Mouse (Mus musculus): ENCODE data around the gene 1110065P20Rik. TPM values are rescaled to one million over a fixed set of nuclear protein-coding genes. Genes with fewer than 3 reads are reported as not detected.

The 1110065P20Rik gene
- 12.1 and 15.3 TPM in 2 replicates for polyA plus RNA-seq (2015; fragmentation: Nextera tagmentation; extraction: Ambion mirVana)

- Histone ChIP-seq H3K4me1 (replicated peaks) (peaks cover 46% of the 10 kb centered on the region), H3K4me3 (replicated peaks) (peak within 1 kb of the TSS; percentile 97), H3K4me2 (peak within 1 kb of the TSS; percentile 96), H3K9me3 (replicated peaks) (no peaks in the 10 kb centered on the region), H3K9ac (peak within 1 kb of the TSS; percentile 92), H3K27me3 (no peaks in the 10 kb centered on the region), H3K27ac (peak within 1 kb of the TSS; percentile 82), H3K36me3 (peaks cover 41% of the 10 kb centered on the region)
- DNase-seq (peak; percentile 62), ATAC-seq (ENCODE audit: low read depth) (peak; percentile 59)
- WGBS (ENCODE audit: insufficient replicate concordance): under 1% methylated on average over 75 of the region's 75 CpGs
These were observed at the start of gene 1110065P20Rik for GRCm38 (mm10) chr4:124850933-124851658. Gene 1110065P20Rik, minus strand, starts transcription at chr4:124851196.

- no peak overlapping the region for H3K27ac ChIP-seq
- no peaks in the 10 kb centered on the region for H3K36me3 ChIP-seq
- 28% methylated on average over 5 of the region's 5 CpGs for WGBS (ENCODE audit: insufficient replicate concordance)
- H3K9me3 ChIP-seq (replicated peaks): no peaks in the 10 kb centered on the region
- H3K4me1 ChIP-seq (replicated peaks): peaks cover 12% of the 10 kb centered on the region
- H3K4me3 ChIP-seq (replicated peaks): no peak overlapping the region
- ATAC-seq (ENCODE audit: low read depth) (peak; percentile 59), DNase-seq (no peak)
- peak overlapping the region; percentile 21; the same call in 1 of the 2 replicates for H3K4me2 ChIP-seq
- H3K27me3 ChIP-seq: peaks cover 67% of the 10 kb centered on the region
- no peak overlapping the region for H3K9ac ChIP-seq
These were observed 48.9 kb upstream of the 1110065P20Rik start for GRCm38 (mm10) chr4:124899906-124900305.

- no peak overlapping the region for H3K4me3 ChIP-seq (replicated peaks)
- no peak overlapping the region for H3K4me2 ChIP-seq
- 64% methylated on average over 10 of the region's 10 CpGs for WGBS (ENCODE audit: insufficient replicate concordance)
- peaks cover 15% of the 10 kb centered on the region for H3K4me1 ChIP-seq (replicated peaks)
- ATAC-seq (ENCODE audit: low read depth) (no peak), DNase-seq (no peak)
- no peaks in the 10 kb centered on the region for H3K36me3 ChIP-seq
- H3K9me3 ChIP-seq (replicated peaks): no peaks in the 10 kb centered on the region
- peaks cover 72% of the 10 kb centered on the region for H3K27me3 ChIP-seq
- H3K9ac ChIP-seq: no peak overlapping the region
- H3K27ac ChIP-seq: no peak overlapping the region
These were observed 47.4 kb upstream of the 1110065P20Rik start for GRCm38 (mm10) chr4:124898428-124898827.

GRCm38 (mm10) chr4:124894508-124895428, 43.8 kb upstream of the 1110065P20Rik start:
- Histone ChIP-seq H3K27ac (no peak overlapping the region), H3K36me3 (no peaks in the 10 kb centered on the region), H3K9ac (no peak overlapping the region), H3K4me2 (peak overlapping the region; percentile 52), H3K9me3 (replicated peaks) (no peaks in the 10 kb centered on the region), H3K4me1 (replicated peaks) (peaks cover 12% of the 10 kb centered on the region), H3K4me3 (replicated peaks) (peak overlapping the region; percentile 43), H3K27me3 (peaks cover 86% of the 10 kb centered on the region)
- DNase-seq (no peak), ATAC-seq (ENCODE audit: low read depth) (no peak)
- WGBS (ENCODE audit: insufficient replicate concordance): 3% methylated on average over 83 of the region's 83 CpGs

- Histone ChIP-seq H3K27me3 (peaks cover 85% of the 10 kb centered on the region), H3K4me2 (no peak overlapping the region), H3K9me3 (replicated peaks) (no peaks in the 10 kb centered on the region), H3K27ac (no peak overlapping the region), H3K4me1 (replicated peaks) (0 out of 2 replicates have a peak, but pooled peaks cover 5% of the 10 kb centered on the region), H3K36me3 (no peaks in the 10 kb centered on the region), H3K4me3 (replicated peaks) (no peak overlapping the region), H3K9ac (no peak overlapping the region)
- DNase-seq (no peak), ATAC-seq (ENCODE audit: low read depth) (no peak)
- WGBS (ENCODE audit: insufficient replicate concordance): 35% methylated on average over 6 of the region's 6 CpGs
These were observed 42.8 kb upstream of the 1110065P20Rik start for GRCm38 (mm10) chr4:124893769-124894168.

GRCm38 (mm10) chr4:124890831-124891230, 39.8 kb upstream of the 1110065P20Rik start:
- Histone ChIP-seq H3K9me3 (replicated peaks) (no peaks in the 10 kb centered on the region), H3K4me2 (no peak overlapping the region), H3K9ac (no peak overlapping the region), H3K36me3 (no peaks in the 10 kb centered on the region), H3K4me3 (replicated peaks) (no peak overlapping the region), H3K27me3 (peaks cover 88% of the 10 kb centered on the region), H3K27ac (no peak overlapping the region), H3K4me1 (replicated peaks) (0 out of 2 replicates have a peak, but pooled peaks cover 5% of the 10 kb centered on the region)
- DNase-seq: no peak
- no peak for ATAC-seq (ENCODE audit: low read depth)
- WGBS (ENCODE audit: insufficient replicate concordance): 55% methylated on average over 5 of the region's 5 CpGs

GRCm38 (mm10) chr4:124889935-124890334, 38.9 kb upstream of the 1110065P20Rik start:
- peaks cover 86% of the 10 kb centered on the region for H3K27me3 ChIP-seq
- H3K4me1 ChIP-seq (replicated peaks): 0 out of 2 replicates have a peak, but pooled peaks cover 3% of the 10 kb centered on the region
- H3K36me3 ChIP-seq: no peaks in the 10 kb centered on the region
- ATAC-seq (ENCODE audit: low read depth) (no peak), DNase-seq (no peak)
- no peak overlapping the region for H3K27ac ChIP-seq
- no peak overlapping the region for H3K9ac ChIP-seq
- no peak overlapping the region for H3K4me3 ChIP-seq (replicated peaks)
- H3K9me3 ChIP-seq (replicated peaks): no peaks in the 10 kb centered on the region
- no peak overlapping the region for H3K4me2 ChIP-seq
- WGBS (ENCODE audit: insufficient replicate concordance): 68% methylated on average over 2 of the region's 2 CpGs

GRCm38 (mm10) chr4:124888702-124889101, 37.7 kb upstream of the 1110065P20Rik start:
- no peaks in the 10 kb centered on the region for H3K9me3 ChIP-seq (replicated peaks)
- no peak overlapping the region for H3K4me3 ChIP-seq (replicated peaks)
- WGBS (ENCODE audit: insufficient replicate concordance): 50% methylated on average over 7 of the region's 7 CpGs
- no peaks in the 10 kb centered on the region for H3K4me1 ChIP-seq (replicated peaks)
- H3K27ac ChIP-seq: no peak overlapping the region
- no peak overlapping the region for H3K9ac ChIP-seq
- no peaks in the 10 kb centered on the region for H3K36me3 ChIP-seq
- ATAC-seq (ENCODE audit: low read depth) (no peak), DNase-seq (no peak)
- H3K4me2 ChIP-seq: no peak overlapping the region
- H3K27me3 ChIP-seq: peaks cover 85% of the 10 kb centered on the region

GRCm38 (mm10) chr4:124882151-124882729, 31.2 kb upstream of the 1110065P20Rik start:
- peaks cover 82% of the 10 kb centered on the region for H3K27me3 ChIP-seq
- H3K4me3 ChIP-seq (replicated peaks): no peak overlapping the region
- no peak overlapping the region for H3K9ac ChIP-seq
- no peak for ATAC-seq (ENCODE audit: low read depth)
- DNase-seq: no peak
- H3K36me3 ChIP-seq: no peaks in the 10 kb centered on the region
- peaks cover 7% of the 10 kb centered on the region; the same call in 1 of the 2 replicates for H3K4me1 ChIP-seq (replicated peaks)
- WGBS (ENCODE audit: insufficient replicate concordance): 3% methylated on average over 37 of the region's 37 CpGs
- H3K9me3 ChIP-seq (replicated peaks): no peaks in the 10 kb centered on the region
- H3K4me2 ChIP-seq: no peak overlapping the region
- no peak overlapping the region for H3K27ac ChIP-seq

- WGBS (ENCODE audit: insufficient replicate concordance): 2% methylated on average over 37 of the region's 37 CpGs
- ATAC-seq (ENCODE audit: low read depth) (no peak), DNase-seq (no peak)
- no peak overlapping the region for H3K9ac ChIP-seq
- no peaks in the 10 kb centered on the region for H3K9me3 ChIP-seq (replicated peaks)
- H3K4me1 ChIP-seq (replicated peaks): peaks cover 7% of the 10 kb centered on the region; the same call in 1 of the 2 replicates
- H3K4me2 ChIP-seq: peak overlapping the region; percentile 43
- H3K27ac ChIP-seq: no peak overlapping the region
- no peaks in the 10 kb centered on the region for H3K36me3 ChIP-seq
- peaks cover 77% of the 10 kb centered on the region for H3K27me3 ChIP-seq
- peak overlapping the region; percentile 32 for H3K4me3 ChIP-seq (replicated peaks)
These were observed 30.4 kb upstream of the 1110065P20Rik start for GRCm38 (mm10) chr4:124881341-124881908.
